Mouse (Mus musculus) embryonic facial prominence, embryonic 10.5 days (tissue): Measurements from ENCODE around the gene Pou2f1. TPM values are rescaled to one million over a fixed set of nuclear protein-coding genes. Genes with fewer than 3 reads are reported as not detected.

Experiments
- DNase-seq: peaks from one replicate; pipeline ENCODE4 v3.0.0-alpha.2; 2017; ENCODE audit warnings: low spot score
- H3K27ac ChIP-seq: fragments of 300-500 bp; sonication (generic); replicated peaks from 2 replicates; pipeline ENCODE4 v1.5.1; 2016; ENCODE audit warnings: mild to moderate bottlenecking
- H3K27me3 ChIP-seq: fragments of 300-500 bp; sonication (generic); replicated peaks from 2 replicates; pipeline ENCODE4 v1.6.1; 2016; ENCODE audit warnings: low read depth, mild to moderate bottlenecking; ENCODE audit not compliant: poor library complexity, severe bottlenecking
- H3K36me3 ChIP-seq: fragments of 300-500 bp; sonication (generic); replicated peaks from 2 replicates; pipeline ENCODE4 v1.6.1; 2016; ENCODE audit warnings: mild to moderate bottlenecking, moderate library complexity
- H3K4me1 ChIP-seq: fragments of 300-500 bp; sonication (generic); 2 replicates; pipeline ENCODE4 v1.6.1; 2016
- H3K4me3 ChIP-seq: fragments of 300-500 bp; sonication (generic); 2 replicates; pipeline ENCODE4 v1.5.1; 2016; ENCODE audit warnings: mild to moderate bottlenecking, moderate library complexity
- H3K9me3 ChIP-seq: fragments of 300-500 bp; sonication (generic); 2 replicates; pipeline ENCODE4 v1.6.1; 2016; ENCODE audit warnings: mild to moderate bottlenecking
- WGBS: fragments of 180-500 bp; shearing (Covaris S2); methylation state at CpG from one replicate; pipeline ENCODE4 v1.1.7; 2016; 5-methylcytosine and 5-hydroxymethylcytosine counted together
- polyA plus RNA-seq: library from polyadenylated mRNA; unstranded; fragments of >200 nt; fragmentation: Nextera tagmentation; extraction: Ambion mirVana; gene quantifications from 2 replicates; pipeline ENCODE4 v1.2.1, GENCODE M21; 2016

Gene Pou2f1
- 27.0 and 28.1 TPM in 2 replicates for polyA plus RNA-seq

- under 1% methylated on average over 61 of the region's 61 CpGs for WGBS
- peak within 1 kb of the TSS; percentile 98 for H3K27ac ChIP-seq
These were observed at the start of gene Pou2f1 for GRCm38 (mm10) chr1:166002520-166003155. Gene Pou2f1 (minus strand): TSS chr1:166002678.

GRCm38 (mm10) chr1:166049046-166049827 is 46.8 kb upstream of the Pou2f1 start:
- Histone ChIP-seq H3K27ac (peak overlapping the region; percentile 71), H3K9me3 (no peaks in the 10 kb centered on the region), H3K27me3 (peaks cover 55% of the 10 kb centered on the region), H3K4me1 (peaks cover 59% of the 10 kb centered on the region), H3K4me3 (peak overlapping the region; percentile 62), H3K36me3 (no peaks in the 10 kb centered on the region)
- DNase-seq = peak; percentile 62
- WGBS = 13% methylated on average over 11 of the region's 11 CpGs

More at GRCm38 (mm10) chr1:166002520-166003155, at the start of gene Pou2f1:
- Histone ChIP-seq H3K9me3 (no peaks in the 10 kb centered on the region), H3K4me1 (peaks cover 35% of the 10 kb centered on the region), H3K27me3 (no peaks in the 10 kb centered on the region), H3K36me3 (no peaks in the 10 kb centered on the region), H3K4me3 (peak within 1 kb of the TSS; percentile 96)
- DNase-seq = peak; percentile 99

- peaks cover 64% of the 10 kb centered on the region for H3K4me1 ChIP-seq
- H3K9me3 ChIP-seq = no peaks in the 10 kb centered on the region
- peaks cover 47% of the 10 kb centered on the region for H3K27me3 ChIP-seq
- DNase-seq = peak; percentile 48
- H3K27ac ChIP-seq = peak overlapping the region; percentile 71
- H3K36me3 ChIP-seq = no peaks in the 10 kb centered on the region
- peak overlapping the region; percentile 62 for H3K4me3 ChIP-seq
- under 1% methylated on average over 23 of the region's 23 CpGs for WGBS
These were observed 45.9 kb upstream of the Pou2f1 start for GRCm38 (mm10) chr1:166048230-166048911.

GRCm38 (mm10) chr1:166047505-166048170 is 45.2 kb upstream of the Pou2f1 start:
- peaks cover 43% of the 10 kb centered on the region for H3K27me3 ChIP-seq
- 4% methylated on average over 25 of the region's 25 CpGs for WGBS
- no peaks in the 10 kb centered on the region for H3K9me3 ChIP-seq
- peak; percentile 34 for DNase-seq
- H3K4me3 ChIP-seq = peak overlapping the region; percentile 62
- no peaks in the 10 kb centered on the region for H3K36me3 ChIP-seq
- H3K4me1 ChIP-seq = peaks cover 62% of the 10 kb centered on the region
- peak overlapping the region; percentile 71; the same call in 1 of the 2 replicates for H3K27ac ChIP-seq

GRCm38 (mm10) chr1:166045894-166046197 is 43.4 kb upstream of the Pou2f1 start:
- peaks cover 41% of the 10 kb centered on the region for H3K27me3 ChIP-seq
- WGBS = 39% methylated on average over 4 of the region's 4 CpGs
- no peak for DNase-seq
- H3K4me1 ChIP-seq = peaks cover 71% of the 10 kb centered on the region
- peak overlapping the region; percentile 36 for H3K4me3 ChIP-seq
- no peaks in the 10 kb centered on the region for H3K36me3 ChIP-seq
- no peaks in the 10 kb centered on the region for H3K9me3 ChIP-seq
- H3K27ac ChIP-seq = peak overlapping the region; percentile 74

- H3K27me3 ChIP-seq = peaks cover 41% of the 10 kb centered on the region
- peak; percentile 71 for DNase-seq
- peak overlapping the region; percentile 36 for H3K4me3 ChIP-seq
- no peaks in the 10 kb centered on the region for H3K9me3 ChIP-seq
- H3K27ac ChIP-seq = peak overlapping the region; percentile 74
- 13% methylated on average over 14 of the region's 14 CpGs for whole genome bisulfite sequencing
- H3K36me3 ChIP-seq = no peaks in the 10 kb centered on the region
- peaks cover 71% of the 10 kb centered on the region for H3K4me1 ChIP-seq
These were observed 42.8 kb upstream of the Pou2f1 start for GRCm38 (mm10) chr1:166045060-166045893.

- peak overlapping the region; percentile 54 for H3K27ac ChIP-seq
- H3K36me3 ChIP-seq = no peaks in the 10 kb centered on the region
- no peak overlapping the region for H3K4me3 ChIP-seq
- H3K4me1 ChIP-seq = peaks cover 60% of the 10 kb centered on the region
- peaks cover 27% of the 10 kb centered on the region for H3K27me3 ChIP-seq
- 68% methylated on average over 21 of the region's 21 CpGs for WGBS
- no peak for DNase-seq
- no peaks in the 10 kb centered on the region for H3K9me3 ChIP-seq
These were observed 41.1 kb upstream of the Pou2f1 start for GRCm38 (mm10) chr1:166043451-166044149.

GRCm38 (mm10) chr1:166041501-166041900 is 39.0 kb upstream of the Pou2f1 start:
- Histone ChIP-seq H3K36me3 (no peaks in the 10 kb centered on the region), H3K4me1 (peaks cover 42% of the 10 kb centered on the region), H3K27me3 (peaks cover 7% of the 10 kb centered on the region), H3K27ac (peak overlapping the region; percentile 25; the same call in 1 of the 2 replicates), H3K9me3 (no peaks in the 10 kb centered on the region), H3K4me3 (no peak overlapping the region)
- 44% methylated on average over 1 of the region's 1 CpGs for WGBS
- no peak for DNase-seq

- Histone ChIP-seq H3K9me3 (no peaks in the 10 kb centered on the region), H3K27ac (no peak overlapping the region), H3K36me3 (no peaks in the 10 kb centered on the region), H3K27me3 (no peaks in the 10 kb centered on the region), H3K4me3 (no peak overlapping the region), H3K4me1 (peaks cover 31% of the 10 kb centered on the region)
- DNase-seq = no peak
- 89% methylated on average over 2 of the region's 2 CpGs for WGBS
These were observed 36.4 kb upstream of the Pou2f1 start for GRCm38 (mm10) chr1:166038731-166039332.

GRCm38 (mm10) chr1:166035045-166035444 is 32.6 kb upstream of the Pou2f1 start:
- no peaks in the 10 kb centered on the region for H3K9me3 ChIP-seq
- no peak overlapping the region for H3K4me3 ChIP-seq
- WGBS = 30% methylated on average over 5 of the region's 5 CpGs
- no peaks in the 10 kb centered on the region for H3K36me3 ChIP-seq
- peaks cover 16% of the 10 kb centered on the region for H3K4me1 ChIP-seq
- H3K27me3 ChIP-seq = no peaks in the 10 kb centered on the region
- DNase-seq = no peak
- no peak overlapping the region for H3K27ac ChIP-seq
